Mouse (Mus musculus): ENCODE measurements around the gene Asb1. TPM values are rescaled to one million over a fixed set of nuclear protein-coding genes. Genes with fewer than 3 reads are reported as not detected.

The Asb1 gene
- polyA plus RNA-seq (2016; fragmentation: Nextera tagmentation; extraction: Ambion mirVana), result 6.6 and 9.3 TPM in 2 replicates

- ATAC-seq (ENCODE audit: insufficient number of reproducible peaks, insufficient read depth, low FRiP score, low TSS enrichment, low read depth), result peak; percentile 96
- Histone ChIP-seq H3K27ac (no peak within 1 kb of the TSS; the same call in 1 of the 2 replicates), H3K27me3 (peaks cover 48% of the 10 kb centered on the region), H3K4me1 (replicated peaks) (peaks cover 12% of the 10 kb centered on the region), H3K4me2 (peak within 1 kb of the TSS; percentile 98), H3K4me3 (replicated peaks) (peak within 1 kb of the TSS; percentile 76), H3K9ac (replicated peaks) (peak within 1 kb of the TSS; percentile 63), H3K9me3 (no peaks in the 10 kb centered on the region), H3K36me3 (peaks cover 8% of the 10 kb centered on the region)
- under 1% methylated on average over 40 of the region's 41 CpGs for WGBS
These were observed at the start of gene Asb1 for GRCm38 (mm10) chr1:91540271-91540826. Gene Asb1 (plus strand): TSS chr1:91540544.

DNA sequence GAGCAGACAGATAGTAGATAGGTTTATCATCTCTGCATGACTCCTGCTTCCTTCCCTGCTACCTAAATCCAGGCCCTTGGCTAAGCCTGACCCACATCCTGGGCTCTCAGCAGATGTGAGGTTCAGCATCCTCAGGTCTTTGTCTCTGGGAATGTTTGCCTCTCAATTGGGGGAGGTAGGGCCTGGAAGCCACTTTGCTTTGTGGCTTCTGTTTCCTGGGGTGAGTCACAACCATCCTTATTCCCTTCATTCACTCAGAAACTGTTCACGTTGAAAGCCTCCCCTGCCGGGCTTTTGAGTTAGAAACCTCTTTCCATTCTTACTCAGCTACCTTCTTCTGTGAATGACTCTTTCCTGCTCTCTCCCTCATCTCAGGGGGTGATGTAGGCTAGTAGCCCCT lies 47.6 kb upstream of the Asb1 start:
- H3K27ac ChIP-seq, result no peak overlapping the region
- no peak overlapping the region for H3K4me2 ChIP-seq
- H3K4me3 ChIP-seq (replicated peaks), result no peak overlapping the region
- H3K36me3 ChIP-seq, result no peaks in the 10 kb centered on the region
- no peak for ATAC-seq (ENCODE audit: insufficient number of reproducible peaks, insufficient read depth, low FRiP score, low TSS enrichment, low read depth)
- H3K9me3 ChIP-seq, result no peaks in the 10 kb centered on the region
- H3K9ac ChIP-seq (replicated peaks), result no peak overlapping the region
- H3K27me3 ChIP-seq, result peaks cover 4% of the 10 kb centered on the region; the same call in 1 of the 2 replicates
- WGBS, result 53% methylated on average over 2 of the region's 2 CpGs
- H3K4me1 ChIP-seq (replicated peaks), result peaks cover 17% of the 10 kb centered on the region

DNA sequence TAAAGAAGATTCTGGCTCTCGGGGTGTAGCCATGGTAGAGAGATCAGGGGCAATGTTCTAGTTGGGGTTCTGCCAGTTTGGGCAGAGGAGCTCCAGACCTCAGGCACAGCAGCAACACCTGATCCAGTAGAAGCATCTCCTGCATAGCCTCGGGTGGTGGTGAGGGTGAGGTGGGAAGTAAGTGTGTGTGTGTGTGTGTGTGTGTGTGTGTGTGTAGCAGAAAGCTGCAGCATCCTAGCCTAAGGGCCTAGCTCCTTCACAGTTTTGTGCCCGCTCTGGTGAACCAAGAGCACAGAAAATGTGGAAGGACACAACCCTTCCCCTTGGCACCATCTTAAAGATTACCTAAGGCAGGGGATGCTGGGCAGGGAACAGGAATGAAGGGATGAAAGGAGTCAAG lies 46.4 kb upstream of the Asb1 start:
- 51% methylated on average over 3 of the region's 3 CpGs for WGBS
- Histone ChIP-seq H3K9ac (replicated peaks) (no peak overlapping the region), H3K27me3 (peaks cover 4% of the 10 kb centered on the region; the same call in 1 of the 2 replicates), H3K4me1 (replicated peaks) (peaks cover 17% of the 10 kb centered on the region), H3K36me3 (0 out of 2 replicates have a peak, but pooled peaks cover 7% of the 10 kb centered on the region), H3K4me3 (replicated peaks) (peak overlapping the region; percentile 95), H3K9me3 (no peaks in the 10 kb centered on the region), H3K27ac (no peak overlapping the region), H3K4me2 (peak overlapping the region; percentile 90)
- ATAC-seq (ENCODE audit: insufficient number of reproducible peaks, insufficient read depth, low FRiP score, low TSS enrichment, low read depth), result peak; percentile 3; the same call in 1 of the 2 replicates

GRCm38 (mm10) chr1:91494457-91495140 lies 45.7 kb upstream of the Asb1 start, which contains the start of gene Traf3ip1:
Gene Traf3ip1 (plus strand): TSS chr1:91494647.
- H3K4me3 ChIP-seq (replicated peaks), result peak within 1 kb of the TSS; percentile 95
- H3K36me3 ChIP-seq, result peaks cover 9% of the 10 kb centered on the region
- peaks cover 4% of the 10 kb centered on the region; the same call in 1 of the 2 replicates for H3K27me3 ChIP-seq
- WGBS, result under 1% methylated on average over 79 of the region's 79 CpGs
- peak within 1 kb of the TSS; percentile 90 for H3K4me2 ChIP-seq
- ATAC-seq (ENCODE audit: insufficient number of reproducible peaks, insufficient read depth, low FRiP score, low TSS enrichment, low read depth), result peak; percentile 97
- peak within 1 kb of the TSS; percentile 77 for H3K9ac ChIP-seq (replicated peaks)
- no peak within 1 kb of the TSS for H3K27ac ChIP-seq
- H3K4me1 ChIP-seq (replicated peaks), result peaks cover 17% of the 10 kb centered on the region
- H3K9me3 ChIP-seq, result no peaks in the 10 kb centered on the region

DNA sequence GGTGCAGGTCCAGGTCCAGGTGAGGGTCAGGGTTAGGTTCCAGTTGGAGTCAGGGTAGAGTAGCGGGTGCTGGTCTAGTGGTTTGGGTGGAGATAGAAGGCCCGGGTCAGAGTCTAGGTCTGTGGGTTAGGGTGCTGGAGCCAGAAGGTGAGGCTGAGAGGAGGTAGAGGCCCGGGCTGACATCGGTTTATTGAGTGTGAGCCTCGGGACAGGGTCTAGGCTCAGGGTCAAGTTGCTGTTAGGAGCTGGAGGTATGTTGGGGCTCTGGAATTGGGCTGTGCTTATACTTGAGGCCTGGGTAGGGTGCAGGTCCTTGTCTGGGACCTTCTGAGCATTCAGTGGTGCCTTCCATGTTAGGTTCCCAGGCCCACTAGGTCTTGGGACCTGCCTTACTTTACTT lies 45.0 kb upstream of the Asb1 start:
- 45% methylated on average over 5 of the region's 5 CpGs for WGBS
- Histone ChIP-seq H3K4me2 (peak overlapping the region; percentile 90), H3K4me3 (replicated peaks) (peak overlapping the region; percentile 95), H3K36me3 (peaks cover 16% of the 10 kb centered on the region), H3K9ac (replicated peaks) (peak overlapping the region; percentile 77), H3K27ac (no peak overlapping the region), H3K9me3 (no peaks in the 10 kb centered on the region), H3K27me3 (peaks cover 4% of the 10 kb centered on the region; the same call in 1 of the 2 replicates), H3K4me1 (replicated peaks) (peaks cover 17% of the 10 kb centered on the region)
- no peak for ATAC-seq (ENCODE audit: insufficient number of reproducible peaks, insufficient read depth, low FRiP score, low TSS enrichment, low read depth)

DNA sequence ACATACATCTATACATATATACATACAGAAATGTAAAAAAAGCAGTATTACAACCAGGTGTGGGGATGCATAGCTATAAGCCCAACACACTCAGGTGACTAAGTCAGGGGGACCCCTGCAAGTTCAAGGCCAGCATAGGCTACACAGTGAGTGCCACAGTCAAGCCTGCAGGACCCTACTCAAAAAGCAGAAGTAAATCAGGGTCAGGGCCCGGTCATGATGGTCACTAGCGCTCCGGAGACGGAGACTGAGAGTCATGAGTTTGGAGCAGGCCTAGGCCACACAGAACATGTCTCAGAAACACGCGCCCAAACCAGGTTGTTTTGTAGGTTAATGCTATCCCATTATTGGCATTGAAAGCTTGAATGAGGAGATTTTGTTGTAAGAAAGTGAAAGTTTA lies 41.8 kb upstream of the Asb1 start:
- Histone ChIP-seq H3K4me3 (replicated peaks) (no peak overlapping the region), H3K4me1 (replicated peaks) (peaks cover 17% of the 10 kb centered on the region), H3K27me3 (no peaks in the 10 kb centered on the region), H3K4me2 (no peak overlapping the region), H3K9me3 (no peaks in the 10 kb centered on the region), H3K27ac (no peak overlapping the region), H3K36me3 (peaks cover 45% of the 10 kb centered on the region), H3K9ac (replicated peaks) (no peak overlapping the region)
- ATAC-seq (ENCODE audit: insufficient number of reproducible peaks, insufficient read depth, low FRiP score, low TSS enrichment, low read depth), result no peak
- 98% methylated on average over 6 of the region's 6 CpGs for WGBS

DNA sequence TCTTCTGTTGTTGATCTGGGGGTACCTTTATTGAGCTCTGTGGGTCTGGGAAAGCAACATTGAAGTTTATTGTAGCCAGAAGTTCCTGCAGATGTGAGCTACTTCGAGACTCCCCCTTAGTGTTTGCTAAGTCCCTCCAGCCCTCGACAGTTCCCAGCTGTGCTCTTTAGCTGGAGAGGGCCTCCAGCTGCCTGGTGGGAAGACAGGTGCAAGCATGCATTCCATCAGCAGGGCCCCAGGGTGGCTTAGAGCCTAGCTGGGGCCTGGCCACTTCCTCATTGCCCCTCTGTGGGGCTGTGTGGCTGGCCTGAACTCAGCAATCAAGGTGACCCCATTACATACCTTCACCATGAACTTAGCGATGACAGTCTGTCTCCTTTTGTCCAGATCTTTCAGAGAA lies 35.7 kb upstream of the Asb1 start:
- Histone ChIP-seq H3K27ac (no peak overlapping the region), H3K4me2 (no peak overlapping the region), H3K4me3 (replicated peaks) (no peak overlapping the region), H3K27me3 (no peaks in the 10 kb centered on the region), H3K9me3 (no peaks in the 10 kb centered on the region), H3K9ac (replicated peaks) (no peak overlapping the region), H3K36me3 (peaks cover 85% of the 10 kb centered on the region), H3K4me1 (replicated peaks) (no peaks in the 10 kb centered on the region)
- WGBS, result 75% methylated on average over 3 of the region's 3 CpGs
- no peak for ATAC-seq (ENCODE audit: insufficient number of reproducible peaks, insufficient read depth, low FRiP score, low TSS enrichment, low read depth)

DNA sequence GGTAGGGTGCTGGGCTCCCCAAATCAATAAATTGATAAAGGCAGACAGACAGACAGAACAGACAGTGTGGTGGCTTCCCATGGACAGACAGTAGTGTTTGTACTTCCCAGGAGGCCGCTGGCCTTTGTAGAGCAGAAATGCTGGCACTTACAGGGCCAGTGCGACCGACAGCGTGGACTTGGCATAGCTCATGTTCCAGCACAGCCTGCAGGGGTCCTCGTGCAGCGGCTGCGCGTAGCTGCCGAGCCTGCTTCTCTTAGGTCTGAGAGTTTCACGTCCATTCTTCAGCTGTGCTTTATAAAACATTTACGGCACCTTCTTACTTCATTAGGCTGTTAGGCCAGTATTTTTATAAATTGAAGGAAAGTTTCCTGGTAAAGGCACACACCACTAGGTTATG lies 25.4 kb upstream of the Asb1 start:
- no peak overlapping the region for H3K4me2 ChIP-seq
- H3K4me1 ChIP-seq (replicated peaks), result no peaks in the 10 kb centered on the region
- no peaks in the 10 kb centered on the region for H3K27me3 ChIP-seq
- H3K27ac ChIP-seq, result no peak overlapping the region
- 70% methylated on average over 11 of the region's 11 CpGs for WGBS
- no peak overlapping the region for H3K9ac ChIP-seq (replicated peaks)
- H3K36me3 ChIP-seq, result peaks cover 64% of the 10 kb centered on the region
- no peak for ATAC-seq (ENCODE audit: insufficient number of reproducible peaks, insufficient read depth, low FRiP score, low TSS enrichment, low read depth)
- no peaks in the 10 kb centered on the region for H3K9me3 ChIP-seq
- no peak overlapping the region for H3K4me3 ChIP-seq (replicated peaks)

GRCm38 (mm10) chr1:91515642-91516041 lies 24.7 kb upstream of the Asb1 start:
- 81% methylated on average over 6 of the region's 6 CpGs for WGBS
- no peaks in the 10 kb centered on the region for H3K27me3 ChIP-seq
- H3K9ac ChIP-seq (replicated peaks), result no peak overlapping the region
- H3K4me3 ChIP-seq (replicated peaks), result no peak overlapping the region
- no peak overlapping the region for H3K4me2 ChIP-seq
- H3K9me3 ChIP-seq, result no peaks in the 10 kb centered on the region
- peaks cover 64% of the 10 kb centered on the region for H3K36me3 ChIP-seq
- H3K27ac ChIP-seq, result no peak overlapping the region
- no peak for ATAC-seq (ENCODE audit: insufficient number of reproducible peaks, insufficient read depth, low FRiP score, low TSS enrichment, low read depth)
- no peaks in the 10 kb centered on the region for H3K4me1 ChIP-seq (replicated peaks)

DNA sequence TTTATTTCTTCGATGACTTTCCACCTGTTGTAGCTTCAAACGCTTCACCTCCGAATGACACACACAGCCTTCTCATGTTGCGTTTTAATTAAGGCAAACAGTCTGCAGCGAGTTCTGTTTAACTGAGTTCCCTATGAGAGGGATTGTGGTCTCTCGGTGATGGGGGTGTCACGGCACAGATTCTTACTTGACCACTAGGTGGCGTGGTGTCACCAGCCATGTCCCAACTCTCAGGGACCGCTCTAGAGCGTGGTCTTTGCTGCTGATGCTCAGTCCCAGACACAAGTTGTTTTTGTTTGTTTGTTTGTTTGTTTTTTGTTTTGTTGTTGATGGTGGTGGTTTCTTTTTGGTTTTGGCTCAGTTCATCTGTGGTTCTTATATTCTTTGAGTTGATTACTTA lies 16.6 kb upstream of the Asb1 start:
- Histone ChIP-seq H3K4me3 (replicated peaks) (no peak overlapping the region), H3K9me3 (no peaks in the 10 kb centered on the region), H3K27me3 (no peaks in the 10 kb centered on the region), H3K4me1 (replicated peaks) (no peaks in the 10 kb centered on the region), H3K9ac (replicated peaks) (no peak overlapping the region), H3K36me3 (peaks cover 76% of the 10 kb centered on the region), H3K27ac (no peak overlapping the region), H3K4me2 (no peak overlapping the region)
- ATAC-seq (ENCODE audit: insufficient number of reproducible peaks, insufficient read depth, low FRiP score, low TSS enrichment, low read depth), result 0 out of 2 replicates have a peak, but pooled peaks have one; percentile 78
- 11% methylated on average over 10 of the region's 10 CpGs for WGBS

GRCm38 (mm10) chr1:91525838-91526237 lies 14.5 kb upstream of the Asb1 start:
- Histone ChIP-seq H3K9ac (replicated peaks) (no peak overlapping the region), H3K36me3 (peaks cover 70% of the 10 kb centered on the region), H3K4me3 (replicated peaks) (no peak overlapping the region), H3K27me3 (no peaks in the 10 kb centered on the region; the same call in 1 of the 2 replicates), H3K4me1 (replicated peaks) (no peaks in the 10 kb centered on the region), H3K27ac (no peak overlapping the region), H3K9me3 (no peaks in the 10 kb centered on the region), H3K4me2 (no peak overlapping the region)
- ATAC-seq (ENCODE audit: insufficient number of reproducible peaks, insufficient read depth, low FRiP score, low TSS enrichment, low read depth), result no peak
- 87% methylated on average over 14 of the region's 14 CpGs for WGBS

All from limb, embryonic 12.5 days (tissue).